Mouse (Mus musculus) testis, adult 2 months (tissue): ENCODE measurements around the gene Cpn1.

Experiments used
- CTCF ChIP-seq: fragments of 200-500 bp; IDR thresholded peaks from 2 replicates; pipeline ENCODE4 v1.5.1; 2012; ENCODE audit warnings: low read depth, mild to moderate bottlenecking, inconsistent platforms, low read length, moderate library complexity; ENCODE audit not compliant: control insufficient read depth, insufficient read depth, insufficient replicate concordance
- POLR2A ChIP-seq: fragments of 200-500 bp; IDR thresholded peaks from 2 replicates; pipeline ENCODE4 v1.6.1; 2012; ENCODE audit warnings: low read depth, mild to moderate bottlenecking, inconsistent platforms, low read length, moderate library complexity; ENCODE audit not compliant: control insufficient read depth

DNA sequence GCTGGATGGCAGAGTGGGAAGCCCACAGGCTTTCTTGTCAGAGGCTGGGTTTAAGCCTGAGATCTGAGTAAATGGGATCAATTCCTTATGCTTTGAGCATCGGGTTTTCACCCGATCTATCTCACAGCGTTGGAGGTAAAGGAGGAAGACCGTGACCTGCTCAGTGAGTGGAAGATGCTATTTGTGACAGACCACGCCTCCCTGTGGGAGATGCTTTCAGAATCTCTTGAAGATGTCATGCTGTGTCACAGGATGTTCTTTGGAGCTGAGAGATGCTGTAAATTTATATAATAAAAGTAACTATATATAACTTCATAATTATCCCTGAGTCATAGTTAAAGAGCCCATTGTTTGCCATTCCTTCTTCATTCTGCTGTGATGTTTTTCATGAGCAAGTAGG, 14.4 kb upstream of the Cpn1 start:
- TF ChIP-seq CTCF (no peak), POLR2A (no peak)
